ENCODE assay signal across 17 mouse cellular contexts in genomic region chr16:92117337-92118209, GRCm38 (mm10). TPM values are rescaled to one million over a fixed set of nuclear protein-coding genes. Genes with fewer than 3 reads are reported as not detected.
DNase-seq lines count a peak whose midpoint lies in the region; ATAC-seq and TF ChIP-seq lines count a peak whose summit lies in the region.
"Had no signal": no experiment of that assay in that cellular context is flagged by ENCODE, and none has a peak within 500 bp of the region (broad histone marks: within the 10 kb centered on the region; RNA-seq: fewer than 3 reads in every experiment).

No protein-coding gene starts in this region.

- H3K27ac ChIP-seq in forebrain, embryonic 14.5 days (ENCODE audit: low read depth, low read length), result peak overlapping the region; percentile 41; the same call in 1 of the 2 replicates
- H3K27ac ChIP-seq in forebrain, embryonic 15.5 days (replicated peaks), result no peak overlapping the region
- no peak overlapping the region for H3K27ac ChIP-seq in midbrain, embryonic 11.5 days (ENCODE audit: low read depth, low read length)
- no peak overlapping the region for H3K27ac ChIP-seq in midbrain, embryonic 10.5 days (replicated peaks)
- H3K27ac ChIP-seq in hindbrain, postnatal 0 days, result 0 out of 2 replicates have a peak overlapping the region, but pooled peaks have one; percentile 15
- H3K27ac ChIP-seq: embryonic facial prominence, embryonic 15.5 days; heart, embryonic 13.5 days; limb, embryonic 10.5 days; liver, embryonic 15.5 days had no signal

- H3K36me3 ChIP-seq in forebrain, embryonic 14.5 days (ENCODE audit: control insufficient read depth, insufficient read depth, low read length), result peaks cover 5% of the 10 kb centered on the region
- H3K36me3 ChIP-seq in forebrain, embryonic 15.5 days, result no peaks in the 10 kb centered on the region
- no peaks in the 10 kb centered on the region for H3K36me3 ChIP-seq in midbrain, embryonic 11.5 days (ENCODE audit: control insufficient read depth, insufficient read depth, low read length)
- H3K36me3 ChIP-seq in midbrain, embryonic 10.5 days, result peaks cover 12% of the 10 kb centered on the region
- H3K36me3 ChIP-seq in hindbrain, postnatal 0 days (ENCODE audit: insufficient read depth, low read length), result no peaks in the 10 kb centered on the region; the same call in 1 of the 2 replicates

- no peak for DNase-seq in forebrain, embryonic 14.5 days (ENCODE audit: low spot score)
- DNase-seq in midbrain, embryonic 11.5 days (ENCODE audit: low spot score, missing footprints), result peak; percentile 62
- DNase-seq in midbrain, embryonic 10.5 days (ENCODE audit: low spot score), result no peak
- no peak for DNase-seq in hindbrain, postnatal 0 days (ENCODE audit: low spot score)
- DNase-seq in retina, postnatal 7 days (ENCODE audit: low read depth, low spot score), result peak; percentile 16
- no peak for DNase-seq in lung, adult 18-20 months
- no peak for DNase-seq in ovary, adult 18-20 months (ENCODE audit: low spot score)
- DNase-seq: kidney, adult 18-20 months; lung, postnatal 4 days; thymus, postnatal 25 days had no signal

- no peak overlapping the region for H3K4me2 ChIP-seq in forebrain, embryonic 14.5 days (ENCODE audit: low read length)
- H3K4me2 ChIP-seq in forebrain, embryonic 15.5 days (replicated peaks), result no peak overlapping the region
- H3K4me2 ChIP-seq in midbrain, embryonic 11.5 days, result no peak overlapping the region
- H3K4me2 ChIP-seq in hindbrain, postnatal 0 days (ENCODE audit: low read depth, low read length), result no peak overlapping the region
- H3K4me2 ChIP-seq: embryonic facial prominence, embryonic 15.5 days; heart, embryonic 13.5 days; liver, embryonic 15.5 days had no signal

- H3K9me3 ChIP-seq in forebrain, embryonic 14.5 days (replicated peaks; ENCODE audit: control insufficient read depth, low read length), result no peaks in the 10 kb centered on the region
- H3K9me3 ChIP-seq in forebrain, embryonic 15.5 days, result no peaks in the 10 kb centered on the region
- no peaks in the 10 kb centered on the region for H3K9me3 ChIP-seq in midbrain, embryonic 11.5 days (ENCODE audit: control insufficient read depth, low read length)
- H3K9me3 ChIP-seq in midbrain, embryonic 10.5 days (replicated peaks), result no peaks in the 10 kb centered on the region
- H3K9me3 ChIP-seq in hindbrain, postnatal 0 days (ENCODE audit: low read length), result no peaks in the 10 kb centered on the region
- H3K9me3 ChIP-seq: embryonic facial prominence, embryonic 15.5 days; heart, embryonic 13.5 days; limb, embryonic 10.5 days; liver, embryonic 15.5 days had no signal

- WGBS in forebrain, embryonic 14.5 days, result 70% methylated on average over 9 of the region's 9 CpGs
- 66% methylated on average over 9 of the region's 9 CpGs for WGBS in forebrain, embryonic 15.5 days
- 75% methylated on average over 9 of the region's 9 CpGs for WGBS in midbrain, embryonic 11.5 days
- 82% methylated on average over 9 of the region's 9 CpGs for WGBS in midbrain, embryonic 10.5 days
- 57% methylated on average over 9 of the region's 9 CpGs for WGBS in hindbrain, postnatal 0 days

- H3K9ac ChIP-seq in forebrain, embryonic 14.5 days (ENCODE audit: low read length), result no peak overlapping the region
- H3K9ac ChIP-seq in forebrain, embryonic 15.5 days (replicated peaks), result no peak overlapping the region
- H3K9ac ChIP-seq in midbrain, embryonic 11.5 days (ENCODE audit: low read length), result no peak overlapping the region
- no peak overlapping the region for H3K9ac ChIP-seq in hindbrain, postnatal 0 days (replicated peaks; ENCODE audit: low read length)
- H3K9ac ChIP-seq: embryonic facial prominence, embryonic 15.5 days; liver, embryonic 15.5 days had no signal

- H3K4me1 ChIP-seq in forebrain, embryonic 14.5 days (ENCODE audit: control insufficient read depth, insufficient read depth, low read length), result peaks cover 27% of the 10 kb centered on the region
- H3K4me1 ChIP-seq in forebrain, embryonic 15.5 days, result peaks cover 29% of the 10 kb centered on the region
- peaks cover 19% of the 10 kb centered on the region for H3K4me1 ChIP-seq in midbrain, embryonic 11.5 days (ENCODE audit: control insufficient read depth, insufficient read depth, low read length)
- H3K4me1 ChIP-seq in midbrain, embryonic 10.5 days, result peaks cover 39% of the 10 kb centered on the region
- H3K4me1 ChIP-seq in hindbrain, postnatal 0 days (ENCODE audit: insufficient read depth, low read length), result peaks cover 26% of the 10 kb centered on the region

- H3K27me3 ChIP-seq in forebrain, embryonic 14.5 days (replicated peaks; ENCODE audit: control insufficient read depth, insufficient read depth, low read length), result no peaks in the 10 kb centered on the region
- no peaks in the 10 kb centered on the region for H3K27me3 ChIP-seq in forebrain, embryonic 15.5 days
- H3K27me3 ChIP-seq in midbrain, embryonic 11.5 days (ENCODE audit: control insufficient read depth, insufficient read depth, low read length), result no peaks in the 10 kb centered on the region
- no peaks in the 10 kb centered on the region for H3K27me3 ChIP-seq in midbrain, embryonic 10.5 days (ENCODE audit: low read depth, poor library complexity, severe bottlenecking)
- no peaks in the 10 kb centered on the region for H3K27me3 ChIP-seq in hindbrain, postnatal 0 days (ENCODE audit: insufficient read depth, low read length)
- H3K27me3 ChIP-seq: CH12.LX; embryonic facial prominence, embryonic 15.5 days; heart, embryonic 13.5 days; liver, embryonic 15.5 days had no signal

- no peak overlapping the region for H3K4me3 ChIP-seq in forebrain, embryonic 14.5 days (ENCODE audit: low read depth, low read length)
- no peak overlapping the region for H3K4me3 ChIP-seq in forebrain, embryonic 15.5 days
- no peak overlapping the region for H3K4me3 ChIP-seq in midbrain, embryonic 11.5 days (ENCODE audit: low read depth, low read length)
- no peak overlapping the region for H3K4me3 ChIP-seq in midbrain, embryonic 10.5 days
- no peak overlapping the region for H3K4me3 ChIP-seq in hindbrain, postnatal 0 days (ENCODE audit: low read length)
- H3K4me3 ChIP-seq: embryonic facial prominence, embryonic 15.5 days; heart, embryonic 13.5 days; limb, embryonic 10.5 days; liver, embryonic 15.5 days had no signal

- ATAC-seq in forebrain, embryonic 14.5 days, result no peak
- no peak for ATAC-seq in forebrain, embryonic 15.5 days (replicated peaks)
- no peak for ATAC-seq in midbrain, embryonic 11.5 days (ENCODE audit: low FRiP score)
- ATAC-seq in hindbrain, postnatal 0 days, result no peak

- no peak for TF ChIP-seq CTCF in hindbrain, postnatal 0 days (IDR thresholded peaks at IDR 0.05; ENCODE audit: low read depth)

RNA-seq across cellular contexts. Expression of gene Slc5a3, which starts 59.5 kb away (rescaled TPM):
- 10.8 and 15.3 TPM in 2 replicates for polyA plus RNA-seq in forebrain, embryonic 14.5 days (2014; fragmentation: Nextera tagmentation; extraction: Ambion mirVana)
- 10.8 and 12.4 TPM in 2 replicates for polyA plus RNA-seq in forebrain, embryonic 15.5 days (2015; fragmentation: Nextera tagmentation; extraction: Ambion mirVana)
- polyA plus RNA-seq in midbrain, embryonic 11.5 days (2014; fragmentation: Nextera tagmentation; extraction: Ambion mirVana), result 11.5 and 13.7 TPM in 2 replicates
- 10.0 and 10.5 TPM in 2 replicates for polyA plus RNA-seq in midbrain, embryonic 10.5 days (2016; fragmentation: Nextera tagmentation; extraction: Ambion mirVana)
- 23.9 and 30.9 TPM in 2 replicates for total RNA-seq in hindbrain, postnatal 0 days (2014; rRNA removed)
- polyA plus RNA-seq in hindbrain, postnatal 0 days (2015; fragmentation: Nextera tagmentation; extraction: Ambion mirVana), result 9.6 and 10.0 TPM in 2 replicates

RNA-seq across cellular contexts. Expression of gene Gm49711, which starts 59.5 kb away (rescaled TPM):
- 0.41 and 0.63 TPM in 2 replicates for polyA plus RNA-seq in forebrain, embryonic 14.5 days (2014; fragmentation: Nextera tagmentation; extraction: Ambion mirVana)
- polyA plus RNA-seq in forebrain, embryonic 15.5 days (2015; fragmentation: Nextera tagmentation; extraction: Ambion mirVana), result 0.42 and 0.57 TPM in 2 replicates
- 0.19 TPM in 1 of 2 replicates, not detected in the other for polyA plus RNA-seq in midbrain, embryonic 11.5 days (2014; fragmentation: Nextera tagmentation; extraction: Ambion mirVana)
- polyA plus RNA-seq in midbrain, embryonic 10.5 days (2016; fragmentation: Nextera tagmentation; extraction: Ambion mirVana), result 0.11 TPM in 1 of 2 replicates, not detected in the other
- total RNA-seq in hindbrain, postnatal 0 days (2014; rRNA removed), result not detected in 2 replicates
- polyA plus RNA-seq in hindbrain, postnatal 0 days (2015; fragmentation: Nextera tagmentation; extraction: Ambion mirVana), result 0.58 and 0.82 TPM in 2 replicates
- total RNA-seq: CH12.LX; layer of hippocampus, adult 18-20 months had no signal
- polyA plus RNA-seq: liver, embryonic 15.5 days had no signal

RNA-seq across cellular contexts. Expression of gene Mrps6, which starts 59.5 kb away (rescaled TPM):
- 175 and 186 TPM in 2 replicates for polyA plus RNA-seq in forebrain, embryonic 14.5 days (2014; fragmentation: Nextera tagmentation; extraction: Ambion mirVana)
- 142 and 153 TPM in 2 replicates for polyA plus RNA-seq in forebrain, embryonic 15.5 days (2015; fragmentation: Nextera tagmentation; extraction: Ambion mirVana)
- polyA plus RNA-seq in midbrain, embryonic 11.5 days (2014; fragmentation: Nextera tagmentation; extraction: Ambion mirVana), result 118 and 122 TPM in 2 replicates
- 123 and 133 TPM in 2 replicates for polyA plus RNA-seq in midbrain, embryonic 10.5 days (2016; fragmentation: Nextera tagmentation; extraction: Ambion mirVana)
- 24.9 and 33.2 TPM in 2 replicates for total RNA-seq in hindbrain, postnatal 0 days (2014; rRNA removed)
- 181 and 183 TPM in 2 replicates for polyA plus RNA-seq in hindbrain, postnatal 0 days (2015; fragmentation: Nextera tagmentation; extraction: Ambion mirVana)

Comparison
In these comparisons a context has a peak if more than half of its experiments do, and no peak if none do; other contexts are left out.
1. DNase-seq: peak in midbrain, embryonic 11.5 days (single experiment) and retina, postnatal 7 days (single experiment); none in forebrain, embryonic 14.5 days (single experiment), midbrain, embryonic 10.5 days (single experiment), hindbrain, postnatal 0 days (single experiment), lung, adult 18-20 months (0 of 2) and ovary, adult 18-20 months (single experiment).
2. H3K27ac ChIP-seq: peak in forebrain, embryonic 14.5 days (single experiment) and hindbrain, postnatal 0 days (single experiment); none in forebrain, embryonic 15.5 days (single experiment), midbrain, embryonic 11.5 days (single experiment) and midbrain, embryonic 10.5 days (single experiment).